In the genomic region with DNA sequence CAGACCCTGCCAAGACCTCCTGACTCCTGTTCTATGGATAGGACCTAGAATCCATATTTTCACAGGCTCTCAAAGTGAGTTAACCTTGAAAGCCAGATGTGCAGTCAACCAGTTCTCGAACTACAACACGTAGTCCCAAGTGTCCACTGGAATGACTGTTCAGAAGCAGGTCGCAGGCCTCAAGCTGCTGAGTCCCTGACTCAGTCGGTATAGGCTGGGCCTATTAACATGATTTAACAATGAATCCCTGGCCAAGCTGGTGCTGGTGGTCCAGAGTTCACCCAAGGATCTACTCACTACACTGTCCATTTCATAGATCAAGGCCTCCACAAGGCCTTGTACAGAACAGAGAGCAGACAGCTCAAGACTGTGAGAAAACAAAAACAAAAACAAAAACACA, we compare ENCODE assay signal across 26 mouse cellular contexts. TPM values are rescaled to one million over a fixed set of nuclear protein-coding genes. Genes with fewer than 3 reads are reported as not detected.
DNase-seq lines count a peak whose midpoint lies in the region; ATAC-seq and TF ChIP-seq lines count a peak whose summit lies in the region.
"Had no signal": no experiment of that assay in that cellular context is flagged by ENCODE, and none has a peak within 500 bp of the region (broad histone marks: within the 10 kb centered on the region; RNA-seq: fewer than 3 reads in every experiment).

No protein-coding gene starts in this region.

- no peaks in the 10 kb centered on the region for H3K27me3 ChIP-seq in midbrain, embryonic 11.5 days (ENCODE audit: control insufficient read depth, insufficient read depth, low read length)
- H3K27me3 ChIP-seq in midbrain, postnatal 0 days (ENCODE audit: insufficient read depth, low read length), result no peaks in the 10 kb centered on the region
- H3K27me3 ChIP-seq in limb, embryonic 10.5 days (ENCODE audit: low read depth, poor library complexity, severe bottlenecking), result no peaks in the 10 kb centered on the region
- H3K27me3 ChIP-seq in limb, embryonic 13.5 days, result no peaks in the 10 kb centered on the region
- H3K27me3 ChIP-seq: heart, embryonic 12.5 days; heart, embryonic 15.5 days; hindbrain, embryonic 13.5 days had no signal

- peak; percentile 51 for DNase-seq in midbrain, embryonic 11.5 days (ENCODE audit: low spot score, missing footprints)
- DNase-seq in midbrain, postnatal 0 days (ENCODE audit: low spot score), result no peak
- peak; percentile 25 for DNase-seq in limb, embryonic 10.5 days (ENCODE audit: low spot score)
- no peak for DNase-seq in retina, embryonic 14.5 days (ENCODE audit: low spot score)
- no peak for DNase-seq in urinary bladder, adult 2 months (ENCODE audit: low spot score)
- DNase-seq: adrenal gland, adult 8-10 months; adrenal gland, postnatal 25 days; cerebellum, adult 18-20 months; cerebellum, adult 9-10 months; cerebellum, postnatal 14 days; forebrain, postnatal 0 days; gastrocnemius, postnatal 10 days; gastrocnemius, postnatal 36 days; heart, postnatal 10 days; heart, postnatal 36 days had no signal

- H3K27ac ChIP-seq in midbrain, embryonic 11.5 days (ENCODE audit: low read depth, low read length), result no peak overlapping the region
- H3K27ac ChIP-seq in midbrain, postnatal 0 days (ENCODE audit: low read depth, low read length), result no peak overlapping the region
- no peak overlapping the region for H3K27ac ChIP-seq in limb, embryonic 10.5 days
- peak overlapping the region; percentile 44 for H3K27ac ChIP-seq in limb, embryonic 13.5 days
- H3K27ac ChIP-seq: heart, embryonic 15.5 days; hindbrain, embryonic 10.5 days; hindbrain, embryonic 13.5 days; hindbrain, postnatal 0 days had no signal

- no peak overlapping the region for H3K9ac ChIP-seq in midbrain, embryonic 11.5 days (ENCODE audit: low read length)
- H3K9ac ChIP-seq in midbrain, postnatal 0 days (replicated peaks; ENCODE audit: low read length, poor library complexity, severe bottlenecking), result no peak overlapping the region
- no peak overlapping the region for H3K9ac ChIP-seq in limb, embryonic 13.5 days
- H3K9ac ChIP-seq: forebrain, postnatal 0 days; heart, embryonic 12.5 days; heart, embryonic 15.5 days; hindbrain, embryonic 13.5 days had no signal

- no peaks in the 10 kb centered on the region; the same call in 1 of the 2 replicates for H3K9me3 ChIP-seq in midbrain, embryonic 11.5 days (ENCODE audit: control insufficient read depth, low read length)
- no peaks in the 10 kb centered on the region for H3K9me3 ChIP-seq in midbrain, postnatal 0 days (ENCODE audit: low read length)
- no peaks in the 10 kb centered on the region for H3K9me3 ChIP-seq in limb, embryonic 10.5 days (replicated peaks)
- H3K9me3 ChIP-seq in limb, embryonic 13.5 days, result no peaks in the 10 kb centered on the region
- H3K9me3 ChIP-seq: heart, embryonic 12.5 days; heart, embryonic 15.5 days; hindbrain, embryonic 10.5 days; hindbrain, embryonic 13.5 days had no signal

- no peak overlapping the region for H3K4me2 ChIP-seq in midbrain, embryonic 11.5 days
- H3K4me2 ChIP-seq in midbrain, postnatal 0 days (ENCODE audit: low read depth, low read length, poor library complexity, severe bottlenecking), result no peak overlapping the region
- H3K4me2 ChIP-seq in limb, embryonic 13.5 days (replicated peaks), result no peak overlapping the region
- H3K4me2 ChIP-seq: heart, embryonic 12.5 days; heart, embryonic 15.5 days; hindbrain, embryonic 13.5 days had no signal

- H3K4me1 ChIP-seq in midbrain, embryonic 11.5 days (ENCODE audit: control insufficient read depth, insufficient read depth, low read length), result no peaks in the 10 kb centered on the region
- no peaks in the 10 kb centered on the region for H3K4me1 ChIP-seq in midbrain, postnatal 0 days (ENCODE audit: insufficient read depth, low read length)
- peaks cover 76% of the 10 kb centered on the region for H3K4me1 ChIP-seq in limb, embryonic 10.5 days
- peaks cover 76% of the 10 kb centered on the region for H3K4me1 ChIP-seq in limb, embryonic 13.5 days
- H3K4me1 ChIP-seq: hindbrain, embryonic 13.5 days had no signal

- no peak for ATAC-seq in midbrain, embryonic 11.5 days (ENCODE audit: low FRiP score)
- ATAC-seq in midbrain, postnatal 0 days (ENCODE audit: low FRiP score), result no peak
- ATAC-seq in limb, embryonic 13.5 days (ENCODE audit: low FRiP score, low read depth), result no peak
- ATAC-seq: activated CD4-positive, CD25-positive, alpha-beta regulatory T cell, adult 4 months; CD4-positive, CD25-positive, alpha-beta regulatory T cell, adult 4 months; forebrain, embryonic 14.5 days; forebrain, postnatal 0 days; hindbrain, postnatal 0 days; inflammation-experienced regulatory T-cells, adult 6 months had no signal

- no peak for TF ChIP-seq CTCF in midbrain, postnatal 0 days (IDR thresholded peaks at IDR 0.05)

- H3K4me3 ChIP-seq in midbrain, embryonic 11.5 days (ENCODE audit: low read depth, low read length), result no peak overlapping the region
- H3K4me3 ChIP-seq in midbrain, postnatal 0 days (ENCODE audit: low read depth, low read length), result no peak overlapping the region
- no peak overlapping the region for H3K4me3 ChIP-seq in limb, embryonic 10.5 days
- no peak overlapping the region for H3K4me3 ChIP-seq in limb, embryonic 13.5 days
- H3K4me3 ChIP-seq: heart, embryonic 12.5 days; heart, embryonic 15.5 days; hindbrain, embryonic 10.5 days; hindbrain, embryonic 13.5 days had no signal

- WGBS in midbrain, embryonic 11.5 days, result 93% methylated on average over 4 of the region's 4 CpGs
- WGBS in midbrain, postnatal 0 days, result 95% methylated on average over 4 of the region's 4 CpGs
- WGBS in limb, embryonic 10.5 days, result 86% methylated on average over 4 of the region's 4 CpGs
- 40% methylated on average over 4 of the region's 4 CpGs for WGBS in limb, embryonic 13.5 days

- H3K36me3 ChIP-seq in midbrain, embryonic 11.5 days (ENCODE audit: control insufficient read depth, insufficient read depth, low read length), result no peaks in the 10 kb centered on the region
- H3K36me3 ChIP-seq in midbrain, postnatal 0 days (ENCODE audit: insufficient read depth, low read length), result no peaks in the 10 kb centered on the region
- peaks cover 40% of the 10 kb centered on the region for H3K36me3 ChIP-seq in limb, embryonic 10.5 days
- H3K36me3 ChIP-seq in limb, embryonic 13.5 days, result peaks cover 14% of the 10 kb centered on the region
- H3K36me3 ChIP-seq: heart, embryonic 12.5 days; heart, embryonic 15.5 days; hindbrain, embryonic 10.5 days; hindbrain, embryonic 13.5 days had no signal

RNA-seq across cellular contexts. Expression of gene Lpar1, which starts 33.8 kb away (rescaled TPM):
- 45.2 and 50.7 TPM in 2 replicates for polyA plus RNA-seq in midbrain, embryonic 11.5 days (2014; fragmentation: Nextera tagmentation; extraction: Ambion mirVana)
- 17.9 and 19.1 TPM in 2 replicates for total RNA-seq in midbrain, postnatal 0 days (2014; rRNA removed)
- polyA plus RNA-seq in midbrain, postnatal 0 days (2015; fragmentation: Nextera tagmentation; extraction: Ambion mirVana), result 28.7 and 28.8 TPM in 2 replicates
- 197 and 253 TPM in 2 replicates for polyA plus RNA-seq in limb, embryonic 10.5 days (2016; fragmentation: Nextera tagmentation; extraction: Ambion mirVana)
- 231 and 236 TPM in 2 replicates for polyA plus RNA-seq in limb, embryonic 13.5 days (2015; fragmentation: Nextera tagmentation; extraction: Ambion mirVana)
- 53.4 and 62.8 TPM in 2 replicates for polyA plus RNA-seq in urinary bladder, adult 2 months (2012; rRNA removed)
- total RNA-seq: MEL had no signal
- polyA plus RNA-seq: activated CD4-positive, CD25-positive, alpha-beta regulatory T cell, adult 4 months; CD4-positive, CD25-positive, alpha-beta regulatory T cell, adult 4 months; inflammation-experienced regulatory T-cells, adult 6 months had no signal

Comparison
In these comparisons a context has a peak if more than half of its experiments do, and no peak if none do; other contexts are left out.
1. DNase-seq: peak in midbrain, embryonic 11.5 days (single experiment) and limb, embryonic 10.5 days (single experiment); none in midbrain, postnatal 0 days (single experiment), retina, embryonic 14.5 days (single experiment) and urinary bladder, adult 2 months (single experiment).